Mouse (Mus musculus): Measurements from ENCODE around the gene Gm49383.

The Gm49383 gene

GRCm38 (mm10) chr12:69196444-69197377, at the start of gene Gm49383:
TSS of gene Gm49383 (minus strand) at chr12:69197104.
- DNase-seq = peak; percentile 73

- peak; percentile 80 for DNase-seq
These were observed 45.0 kb upstream of the Gm49383 start for GRCm38 (mm10) chr12:69241771-69242431.

GRCm38 (mm10) chr12:69241405-69241770, 44.5 kb upstream of the Gm49383 start:
- DNase-seq = no peak

GRCm38 (mm10) chr12:69240876-69241275, 44.0 kb upstream of the Gm49383 start, which contains the start of gene Klhdc1:
TSS of gene Klhdc1 (plus strand) at chr12:69241176.
- no peak for DNase-seq

- no peak for DNase-seq
These were observed 41.4 kb upstream of the Gm49383 start for GRCm38 (mm10) chr12:69238284-69238683.

GRCm38 (mm10) chr12:69235782-69236181, 38.9 kb upstream of the Gm49383 start:
- no peak for DNase-seq

- DNase-seq = no peak
These were observed 32.3 kb upstream of the Gm49383 start for GRCm38 (mm10) chr12:69229251-69229650.

- DNase-seq = peak; percentile 74
These were observed 31.0 kb upstream of the Gm49383 start, which contains the start of gene Pole2 for GRCm38 (mm10) chr12:69227776-69228466. TSS of gene Pole2 (minus strand) at chr12:69228195.

- DNase-seq = no peak
These were observed 23.8 kb upstream of the Gm49383 start for GRCm38 (mm10) chr12:69220613-69221277.

- DNase-seq = no peak
These were observed 19.7 kb upstream of the Gm49383 start for GRCm38 (mm10) chr12:69216587-69216986.

GRCm38 (mm10) chr12:69215000-69215785, 18.3 kb upstream of the Gm49383 start:
- no peak for DNase-seq

GRCm38 (mm10) chr12:69214393-69214792, 17.5 kb upstream of the Gm49383 start:
- DNase-seq = no peak

- DNase-seq = no peak
These were observed 16.4 kb upstream of the Gm49383 start for GRCm38 (mm10) chr12:69213186-69213777.

- no peak for DNase-seq
These were observed 14.2 kb upstream of the Gm49383 start for GRCm38 (mm10) chr12:69211057-69211456.

GRCm38 (mm10) chr12:69210056-69210979, 13.4 kb upstream of the Gm49383 start:
- no peak for DNase-seq

- no peak for DNase-seq
These were observed 11.6 kb upstream of the Gm49383 start for GRCm38 (mm10) chr12:69208520-69208919.

GRCm38 (mm10) chr12:69207926-69208325, 11.0 kb upstream of the Gm49383 start:
- DNase-seq = no peak

- no peak for DNase-seq
These were observed 10.5 kb upstream of the Gm49383 start for GRCm38 (mm10) chr12:69207396-69207795.

GRCm38 (mm10) chr12:69204052-69204833, 7.3 kb upstream of the Gm49383 start, which contains the start of gene Gm49384:
TSS of gene Gm49384 (minus strand) at chr12:69204267.
- DNase-seq = no peak

All from cerebellum, adult 11-12 months (tissue).